Mouse (Mus musculus) olfactory bulb, adult 2 months (tissue): ENCODE data around the gene Rfx8. TPM values are rescaled to one million over a fixed set of nuclear protein-coding genes. Genes with fewer than 3 reads are reported as not detected.
A peak's percentile ranks its signal among the peaks of the same experiment; 100 is the strongest.

Source experiments
- H3K27ac ChIP-seq: fragments of 200-500 bp; 2 replicates; pipeline ENCODE4 v1.5.1; 2012; ENCODE audit warnings: low read depth, low read length; ENCODE audit not compliant: insufficient read depth
- H3K4me1 ChIP-seq: fragments of 200-500 bp; 2 replicates; pipeline ENCODE4 v1.6.1; 2012; ENCODE audit warnings: low read length; ENCODE audit not compliant: control insufficient read depth, insufficient read depth
- H3K4me3 ChIP-seq: fragments of 200-500 bp; 2 replicates; pipeline ENCODE4 v1.5.1; 2012; ENCODE audit warnings: mild to moderate bottlenecking, low read depth, low read length, moderate library complexity; ENCODE audit not compliant: insufficient read depth
- CTCF ChIP-seq: fragments of 200-500 bp; IDR thresholded peaks from 2 replicates; pipeline ENCODE4 v1.5.1; 2012; ENCODE audit warnings: low read depth, mild to moderate bottlenecking, low read length, moderate library complexity; ENCODE audit not compliant: insufficient read depth
- POLR2A ChIP-seq: fragments of 200-500 bp; IDR thresholded peaks from 2 replicates; pipeline ENCODE4 v1.6.1; 2012; ENCODE audit warnings: mild to moderate bottlenecking, low read depth, low read length, moderate library complexity; ENCODE audit not compliant: insufficient read depth
- WGBS: fragments of 180-500 bp; shearing (Covaris S2); methylation state at CpG from one replicate; pipeline ENCODE4 v1.1.7; 2018; 5-methylcytosine and 5-hydroxymethylcytosine counted together
- polyA plus RNA-seq: library from polyadenylated mRNA; stranded (reverse); fragments of >200 nt; gene quantifications from 2 replicates; pipeline ENCODE4 v1.2.4, GENCODE M21; 2012; ENCODE audit warnings: low replicate concordance; ENCODE audit not compliant: missing spikeins, insufficient read depth, insufficient read length

The Rfx8 gene
- polyA plus RNA-seq = not detected in 2 replicates

- peaks cover 9% of the 10 kb centered on the region for H3K4me1 ChIP-seq
- WGBS = 9% methylated on average over 42 of the region's 42 CpGs
- TF ChIP-seq CTCF (no peak), POLR2A (no peak)
- H3K4me3 ChIP-seq = peak within 1 kb of the TSS; percentile 29
- no peak within 1 kb of the TSS for H3K27ac ChIP-seq
Measured at GRCm38 (mm10) chr1:39720632-39721350, at the start of gene Rfx8. TSS of gene Rfx8 (minus strand) at chr1:39720997.

GRCm38 (mm10) chr1:39770436-39770835 lies 49.6 kb upstream of the Rfx8 start:
- no peak overlapping the region for H3K27ac ChIP-seq
- no peaks in the 10 kb centered on the region for H3K4me1 ChIP-seq
- no peak overlapping the region for H3K4me3 ChIP-seq
- TF ChIP-seq POLR2A (no peak), CTCF (no peak)
- 73% methylated on average over 5 of the region's 5 CpGs for WGBS

- H3K4me3 ChIP-seq = no peak overlapping the region
- WGBS = 93% methylated on average over 3 of the region's 3 CpGs
- H3K27ac ChIP-seq = no peak overlapping the region
- H3K4me1 ChIP-seq = no peaks in the 10 kb centered on the region
- no peak for TF ChIP-seq POLR2A
Measured at GRCm38 (mm10) chr1:39768017-39768416, 47.2 kb upstream of the Rfx8 start.

- H3K4me3 ChIP-seq = no peak overlapping the region
Measured at GRCm38 (mm10) chr1:39765854-39766493, 45.2 kb upstream of the Rfx8 start.

GRCm38 (mm10) chr1:39762025-39762370 lies 41.2 kb upstream of the Rfx8 start:
- Histone ChIP-seq H3K4me1 (peaks cover 8% of the 10 kb centered on the region), H3K27ac (peak overlapping the region; percentile 63), H3K4me3 (no peak overlapping the region)
- 2% methylated on average over 10 of the region's 10 CpGs for WGBS
- TF ChIP-seq CTCF (no peak), POLR2A (no peak)

More at GRCm38 (mm10) chr1:39765854-39766493, 45.2 kb upstream of the Rfx8 start:
- H3K27ac ChIP-seq = no peak overlapping the region
- TF ChIP-seq CTCF (no peak), POLR2A (no peak)
- peaks cover 7% of the 10 kb centered on the region for H3K4me1 ChIP-seq
- 81% methylated on average over 7 of the region's 7 CpGs for WGBS

- Histone ChIP-seq H3K4me1 (peaks cover 8% of the 10 kb centered on the region), H3K27ac (peak overlapping the region; percentile 63), H3K4me3 (no peak overlapping the region)
- TF ChIP-seq POLR2A (no peak), CTCF (no peak)
- 3% methylated on average over 22 of the region's 22 CpGs for WGBS
Measured at GRCm38 (mm10) chr1:39761211-39762024, 40.6 kb upstream of the Rfx8 start.

- no peak for TF ChIP-seq POLR2A
- TF ChIP-seq CTCF = no peak
- H3K4me1 ChIP-seq = peaks cover 8% of the 10 kb centered on the region
- 86% methylated on average over 6 of the region's 6 CpGs for WGBS
Measured at GRCm38 (mm10) chr1:39760181-39760715, 39.5 kb upstream of the Rfx8 start.

GRCm38 (mm10) chr1:39759231-39760175 lies 38.7 kb upstream of the Rfx8 start:
- Histone ChIP-seq H3K27ac (no peak overlapping the region), H3K4me1 (peaks cover 8% of the 10 kb centered on the region), H3K4me3 (no peak overlapping the region)
- TF ChIP-seq CTCF (no peak), POLR2A (no peak)
- WGBS = 57% methylated on average over 9 of the region's 9 CpGs

More at GRCm38 (mm10) chr1:39760181-39760715, 39.5 kb upstream of the Rfx8 start:
- Histone ChIP-seq H3K27ac (no peak overlapping the region), H3K4me3 (no peak overlapping the region)
